Mouse (Mus musculus): ENCODE results near the gene Ptpn4. TPM values are rescaled to one million over a fixed set of nuclear protein-coding genes. Genes with fewer than 3 reads are reported as not detected.

Gene Ptpn4
- polyA plus RNA-seq, 1 experiment from 2014 or later, result 2.6 TPM

GRCm38 (mm10) chr1:119646356-119646755 is 191.1 kb downstream of the Ptpn4 start:
- 64% methylated on average over 2 of the region's 2 CpGs for WGBS
- Histone ChIP-seq H3K9me3 (ENCODE audit: control insufficient read depth, low read length) (no peaks in the 10 kb centered on the region), H3K27ac (replicated peaks) (no peak overlapping the region), H3K4me2 (replicated peaks; ENCODE audit: low read depth) (no peak overlapping the region), H3K9ac (ENCODE audit: low read length) (no peak overlapping the region), H3K4me3 (ENCODE audit: low read depth, low read length) (no peak overlapping the region), H3K27me3 (ENCODE audit: control insufficient read depth, insufficient read depth, low read length) (no peaks in the 10 kb centered on the region), H3K36me3 (ENCODE audit: control insufficient read depth, insufficient read depth, low read length) (no peaks in the 10 kb centered on the region), H3K4me1 (replicated peaks; ENCODE audit: control insufficient read depth, insufficient read depth) (no peaks in the 10 kb centered on the region)
- DNase-seq (ENCODE audit: low spot score) (no peak), ATAC-seq (ENCODE audit: low FRiP score, low TSS enrichment) (no peak)
- TF ChIP-seq EP300 (optimal IDR thresholded peaks at IDR 0.05), result no peak
- no peak for TF ChIP-seq CTCF (IDR thresholded peaks at IDR 0.05; ENCODE audit: low read depth)

- peak; percentile 53 for DNase-seq (ENCODE audit: low spot score)
- TF ChIP-seq EP300 (optimal IDR thresholded peaks at IDR 0.05), result no peak
- TF ChIP-seq CTCF (IDR thresholded peaks at IDR 0.05; ENCODE audit: low read depth), result peak; percentile 57
- Histone ChIP-seq H3K4me3 (ENCODE audit: low read depth, low read length) (no peak overlapping the region), H3K27me3 (ENCODE audit: control insufficient read depth, insufficient read depth, low read length) (no peaks in the 10 kb centered on the region), H3K4me2 (replicated peaks; ENCODE audit: low read depth) (no peak overlapping the region), H3K27ac (replicated peaks) (no peak overlapping the region), H3K9me3 (ENCODE audit: control insufficient read depth, low read length) (no peaks in the 10 kb centered on the region), H3K9ac (ENCODE audit: low read length) (no peak overlapping the region), H3K4me1 (replicated peaks; ENCODE audit: control insufficient read depth, insufficient read depth) (no peaks in the 10 kb centered on the region), H3K36me3 (ENCODE audit: control insufficient read depth, insufficient read depth, low read length) (no peaks in the 10 kb centered on the region)
- ATAC-seq (ENCODE audit: low FRiP score, low TSS enrichment), result peak; percentile 70
- WGBS, result 66% methylated on average over 12 of the region's 12 CpGs
These were observed 195.0 kb downstream of the Ptpn4 start for GRCm38 (mm10) chr1:119642367-119642766.

GRCm38 (mm10) chr1:119641090-119641812 is 196.2 kb downstream of the Ptpn4 start:
- Histone ChIP-seq H3K36me3 (ENCODE audit: control insufficient read depth, insufficient read depth, low read length) (no peaks in the 10 kb centered on the region), H3K4me1 (replicated peaks; ENCODE audit: control insufficient read depth, insufficient read depth) (no peaks in the 10 kb centered on the region), H3K9ac (ENCODE audit: low read length) (no peak overlapping the region), H3K4me3 (ENCODE audit: low read depth, low read length) (no peak overlapping the region), H3K4me2 (replicated peaks; ENCODE audit: low read depth) (no peak overlapping the region), H3K27me3 (ENCODE audit: control insufficient read depth, insufficient read depth, low read length) (no peaks in the 10 kb centered on the region), H3K27ac (replicated peaks) (no peak overlapping the region), H3K9me3 (ENCODE audit: control insufficient read depth, low read length) (no peaks in the 10 kb centered on the region)
- TF ChIP-seq CTCF (IDR thresholded peaks at IDR 0.05; ENCODE audit: low read depth), result no peak
- no peak for TF ChIP-seq EP300 (optimal IDR thresholded peaks at IDR 0.05)
- ATAC-seq (ENCODE audit: low FRiP score, low TSS enrichment) (no peak), DNase-seq (ENCODE audit: low spot score) (no peak)

- Histone ChIP-seq H3K9ac (ENCODE audit: low read length) (no peak overlapping the region), H3K9me3 (ENCODE audit: control insufficient read depth, low read length) (no peaks in the 10 kb centered on the region), H3K27ac (replicated peaks) (no peak overlapping the region), H3K4me1 (replicated peaks; ENCODE audit: control insufficient read depth, insufficient read depth) (no peaks in the 10 kb centered on the region), H3K4me3 (ENCODE audit: low read depth, low read length) (no peak overlapping the region), H3K27me3 (ENCODE audit: control insufficient read depth, insufficient read depth, low read length) (no peaks in the 10 kb centered on the region), H3K4me2 (replicated peaks; ENCODE audit: low read depth) (no peak overlapping the region), H3K36me3 (ENCODE audit: control insufficient read depth, insufficient read depth, low read length) (no peaks in the 10 kb centered on the region)
- ATAC-seq (ENCODE audit: low FRiP score, low TSS enrichment) (no peak), DNase-seq (ENCODE audit: low spot score) (no peak)
- no peak for TF ChIP-seq EP300 (optimal IDR thresholded peaks at IDR 0.05)
- TF ChIP-seq CTCF (IDR thresholded peaks at IDR 0.05; ENCODE audit: low read depth), result no peak
- 46% methylated on average over 2 of the region's 2 CpGs for WGBS
These were observed 197.4 kb downstream of the Ptpn4 start for GRCm38 (mm10) chr1:119640006-119640405.

GRCm38 (mm10) chr1:119637188-119638023 is 200.0 kb downstream of the Ptpn4 start:
- Histone ChIP-seq H3K27me3 (ENCODE audit: control insufficient read depth, insufficient read depth, low read length) (no peaks in the 10 kb centered on the region), H3K4me1 (replicated peaks; ENCODE audit: control insufficient read depth, insufficient read depth) (no peaks in the 10 kb centered on the region), H3K27ac (replicated peaks) (no peak overlapping the region), H3K4me2 (replicated peaks; ENCODE audit: low read depth) (no peak overlapping the region), H3K9me3 (ENCODE audit: control insufficient read depth, low read length) (no peaks in the 10 kb centered on the region), H3K9ac (ENCODE audit: low read length) (no peak overlapping the region), H3K36me3 (ENCODE audit: control insufficient read depth, insufficient read depth, low read length) (no peaks in the 10 kb centered on the region), H3K4me3 (ENCODE audit: low read depth, low read length) (no peak overlapping the region)
- peak; percentile 51; the same call in 1 of the 2 replicates for ATAC-seq (ENCODE audit: low FRiP score, low TSS enrichment)
- no peak for TF ChIP-seq CTCF (IDR thresholded peaks at IDR 0.05; ENCODE audit: low read depth)
- TF ChIP-seq EP300 (optimal IDR thresholded peaks at IDR 0.05), result no peak
- no peak for DNase-seq (ENCODE audit: low spot score)
- WGBS, result 71% methylated on average over 6 of the region's 6 CpGs

- ATAC-seq (ENCODE audit: low FRiP score, low TSS enrichment) (no peak), DNase-seq (ENCODE audit: low spot score) (no peak)
- TF ChIP-seq EP300 (optimal IDR thresholded peaks at IDR 0.05) (no peak), CTCF (IDR thresholded peaks at IDR 0.05; ENCODE audit: low read depth) (no peak)
- Histone ChIP-seq H3K36me3 (ENCODE audit: control insufficient read depth, insufficient read depth, low read length) (no peaks in the 10 kb centered on the region), H3K27ac (replicated peaks) (no peak overlapping the region), H3K9ac (ENCODE audit: low read length) (no peak overlapping the region), H3K4me2 (replicated peaks; ENCODE audit: low read depth) (no peak overlapping the region), H3K4me1 (replicated peaks; ENCODE audit: control insufficient read depth, insufficient read depth) (no peaks in the 10 kb centered on the region), H3K27me3 (ENCODE audit: control insufficient read depth, insufficient read depth, low read length) (no peaks in the 10 kb centered on the region), H3K4me3 (ENCODE audit: low read depth, low read length) (no peak overlapping the region), H3K9me3 (ENCODE audit: control insufficient read depth, low read length) (no peaks in the 10 kb centered on the region)
- 56% methylated on average over 3 of the region's 3 CpGs for WGBS
These were observed 202.7 kb downstream of the Ptpn4 start for GRCm38 (mm10) chr1:119634746-119635145.
